Mouse (Mus musculus): ENCODE measurements around the gene Srebf2.

The Srebf2 gene

GRCm38 (mm10) chr15:82207504-82208219, 60.7 kb downstream of the Srebf2 start:
- DNase-seq (ENCODE audit: low spot score) = no peak

DNA sequence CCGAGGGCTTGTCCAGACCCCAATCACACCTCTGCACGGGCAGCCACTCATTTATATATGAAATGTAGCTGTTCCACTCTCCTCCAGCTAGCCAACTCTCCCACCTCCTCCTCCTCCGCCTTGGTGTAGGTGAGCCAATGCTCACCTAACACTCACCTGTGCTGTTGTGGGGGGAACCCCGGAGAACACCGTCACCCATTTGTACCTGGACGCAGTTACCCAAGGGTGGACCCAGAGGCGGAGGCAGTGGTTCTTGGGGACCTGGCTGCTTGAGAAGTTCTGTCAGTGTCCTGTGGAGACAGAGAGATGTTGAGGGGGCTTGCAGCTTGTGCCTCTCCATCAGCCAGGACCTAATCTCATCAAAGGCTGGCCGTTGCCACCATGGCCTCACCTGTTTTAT, 61.3 kb downstream of the Srebf2 start:
- no peak for DNase-seq (ENCODE audit: low spot score)

DNA sequence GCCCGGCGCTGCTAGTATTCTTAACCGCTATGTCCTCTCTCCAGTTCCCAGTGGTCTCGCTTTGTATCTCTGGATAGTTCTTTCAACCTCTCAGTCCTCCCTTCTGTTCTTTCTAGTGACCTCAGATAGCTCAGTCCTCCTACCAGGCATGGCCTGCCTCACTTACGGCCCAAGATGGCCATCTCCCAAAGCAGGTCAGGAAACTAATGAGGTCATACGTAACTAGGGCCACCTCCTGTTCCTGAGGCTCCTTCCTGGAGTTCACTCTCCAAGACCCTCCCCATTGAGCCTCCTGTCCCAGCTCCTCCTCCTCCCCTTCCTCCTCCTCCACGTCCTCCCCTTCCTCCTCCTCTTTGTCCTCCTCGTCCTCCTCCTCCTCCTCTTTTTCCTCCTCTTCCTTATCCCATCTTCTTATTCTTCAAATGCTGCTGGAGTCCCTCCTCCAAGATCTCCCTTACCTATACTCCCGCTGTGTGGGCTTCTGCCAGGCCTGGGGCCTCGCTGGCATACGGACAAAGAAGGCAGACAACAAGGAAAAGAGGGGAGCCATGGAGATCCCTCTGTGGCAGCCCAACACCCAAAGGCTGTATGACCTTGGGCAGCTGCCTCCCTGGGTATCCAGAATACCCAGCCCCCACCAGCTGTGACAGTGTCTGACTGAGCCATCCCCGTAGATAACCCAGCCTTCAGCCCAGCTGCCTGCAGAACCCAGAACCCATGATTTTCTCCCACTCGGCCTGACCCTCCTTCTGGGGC, 62.5 kb downstream of the Srebf2 start:
- DNase-seq (ENCODE audit: low spot score) = no peak

DNA sequence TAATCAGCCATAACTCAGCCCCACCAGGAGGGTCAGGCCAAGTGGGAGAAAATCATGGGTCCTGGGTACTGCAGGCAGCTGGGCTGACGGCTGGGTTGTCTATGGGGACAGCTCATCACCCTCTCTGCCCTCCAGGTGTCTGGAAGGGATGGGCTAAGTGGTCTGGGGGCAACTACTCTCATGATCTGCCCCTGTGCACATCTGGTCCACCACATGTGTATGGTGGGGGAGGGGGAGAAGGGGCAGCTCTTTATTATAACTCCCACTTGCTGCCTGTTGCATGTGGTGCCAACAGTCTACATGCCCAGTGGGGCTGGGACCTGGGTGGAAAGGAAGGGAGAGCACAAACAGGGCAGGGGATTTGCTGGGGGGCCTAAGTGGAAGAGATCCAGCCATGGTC, 63.8 kb downstream of the Srebf2 start:
- DNase-seq (ENCODE audit: low spot score) = no peak

DNA sequence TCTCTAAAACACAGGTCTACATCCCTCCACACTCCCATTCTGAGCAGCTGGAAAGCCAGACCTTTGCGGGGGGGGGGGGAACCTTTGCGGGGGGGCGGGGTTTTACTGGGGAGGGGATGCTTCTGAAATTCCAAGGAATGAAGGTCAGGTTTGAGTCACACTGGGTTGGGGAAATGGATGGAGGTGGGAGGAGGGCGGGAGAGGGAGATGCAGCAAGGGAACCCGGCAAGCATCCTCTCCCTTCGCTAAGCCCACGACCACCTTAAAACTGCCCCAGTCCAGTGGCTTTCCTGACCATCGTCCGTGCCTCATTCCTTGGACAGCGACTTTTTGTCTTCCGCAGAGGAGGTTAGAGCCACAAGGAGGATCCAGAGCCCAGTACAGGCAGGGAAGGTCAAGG, 64.3 kb downstream of the Srebf2 start:
- no peak for DNase-seq (ENCODE audit: low spot score)

DNA sequence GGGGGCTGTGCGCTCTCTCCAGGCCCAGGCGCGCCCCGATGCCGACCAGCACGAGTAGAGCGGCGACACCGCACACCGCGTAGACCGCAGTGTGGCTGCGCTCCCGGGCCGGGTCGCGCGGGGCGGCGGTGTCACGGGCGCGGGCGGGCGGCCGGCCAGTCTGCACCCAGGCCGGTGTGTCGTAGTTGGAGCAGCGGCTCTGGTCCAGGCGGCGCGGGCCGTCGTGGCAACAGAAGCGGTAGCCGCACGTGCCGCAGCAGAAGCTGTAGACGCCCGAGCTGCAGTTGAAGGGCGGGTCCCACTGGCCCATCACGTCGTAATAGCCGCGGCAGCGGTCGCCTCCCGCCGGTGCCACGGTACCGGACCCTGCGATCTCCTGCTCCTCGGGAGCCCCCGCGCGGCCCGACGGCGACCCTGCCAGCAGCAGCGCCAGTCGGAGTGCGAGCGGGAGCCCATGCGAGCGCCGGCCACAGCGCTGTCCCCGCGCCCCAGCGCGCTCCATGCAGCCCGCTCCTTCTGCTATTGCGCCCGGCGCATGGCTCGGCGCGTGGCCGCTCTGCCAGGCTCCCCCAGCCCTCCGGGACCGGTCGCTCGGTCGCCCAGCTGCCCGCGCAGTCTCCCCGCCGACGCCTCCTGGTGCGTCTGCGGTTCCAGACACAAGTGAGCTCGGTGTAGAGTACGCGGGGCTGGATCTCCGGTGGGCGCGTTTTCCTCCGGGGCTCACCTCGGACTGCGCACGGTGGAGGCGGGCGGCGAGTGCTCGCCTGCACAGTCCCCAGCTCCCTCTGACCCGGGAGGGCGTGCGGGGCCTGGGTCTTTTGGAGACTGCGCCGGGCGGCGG, 65.2 kb downstream of the Srebf2 start:
- DNase-seq (ENCODE audit: low spot score) = no peak

GRCm38 (mm10) chr15:82212752-82213063, 65.7 kb downstream of the Srebf2 start, which contains the start of gene Shisa8:
Shisa8 (minus strand) TSS chr15:82212815.
- no peak for DNase-seq (ENCODE audit: low spot score)

- no peak for DNase-seq (ENCODE audit: low spot score)
Observed at GRCm38 (mm10) chr15:82213222-82213621, 66.2 kb downstream of the Srebf2 start.

DNA sequence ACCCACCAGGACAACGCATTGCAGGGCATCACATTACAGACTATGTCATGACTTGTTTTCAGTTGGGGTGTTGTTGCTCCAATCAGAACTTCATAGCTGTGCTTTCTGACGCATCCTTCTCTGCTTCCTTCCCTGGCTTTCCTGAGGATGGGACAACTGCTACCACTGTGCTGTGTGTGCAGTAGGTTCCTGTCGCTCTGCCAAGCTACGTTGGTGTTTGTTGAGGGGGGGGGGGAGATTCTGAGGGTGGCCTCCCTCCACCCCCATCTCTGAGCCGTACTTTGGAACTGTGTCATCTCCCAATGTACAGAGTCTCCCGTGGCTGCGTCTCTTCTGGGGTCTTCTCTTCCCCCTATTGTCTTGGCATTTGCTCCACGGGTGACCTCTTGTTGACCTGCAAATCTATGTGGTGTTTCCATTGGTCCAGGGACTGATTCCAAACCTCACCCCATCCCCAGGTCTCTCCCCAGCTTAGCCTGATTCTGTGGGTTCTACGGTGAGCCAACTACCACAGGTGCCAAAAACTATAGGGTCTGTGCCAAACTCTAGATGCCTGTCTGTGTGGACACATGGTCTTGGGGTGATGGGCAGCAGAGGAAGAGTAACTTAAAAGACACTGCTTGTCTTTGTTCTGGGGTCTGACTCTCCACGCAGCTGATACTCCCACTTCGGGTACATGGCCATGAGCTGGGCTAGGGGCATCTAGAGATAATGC, 68.5 kb downstream of the Srebf2 start:
- DNase-seq (ENCODE audit: low spot score) = no peak

- DNase-seq (ENCODE audit: low spot score) = no peak
Observed at GRCm38 (mm10) chr15:82216142-82216827, 69.3 kb downstream of the Srebf2 start.

- DNase-seq (ENCODE audit: low spot score) = no peak
Observed at GRCm38 (mm10) chr15:82217039-82217438, 70.1 kb downstream of the Srebf2 start.

GRCm38 (mm10) chr15:82217980-82218379, 71.0 kb downstream of the Srebf2 start:
- no peak for DNase-seq (ENCODE audit: low spot score)

- DNase-seq (ENCODE audit: low spot score) = no peak
Observed at GRCm38 (mm10) chr15:82218778-82219666, 72.0 kb downstream of the Srebf2 start.

DNA sequence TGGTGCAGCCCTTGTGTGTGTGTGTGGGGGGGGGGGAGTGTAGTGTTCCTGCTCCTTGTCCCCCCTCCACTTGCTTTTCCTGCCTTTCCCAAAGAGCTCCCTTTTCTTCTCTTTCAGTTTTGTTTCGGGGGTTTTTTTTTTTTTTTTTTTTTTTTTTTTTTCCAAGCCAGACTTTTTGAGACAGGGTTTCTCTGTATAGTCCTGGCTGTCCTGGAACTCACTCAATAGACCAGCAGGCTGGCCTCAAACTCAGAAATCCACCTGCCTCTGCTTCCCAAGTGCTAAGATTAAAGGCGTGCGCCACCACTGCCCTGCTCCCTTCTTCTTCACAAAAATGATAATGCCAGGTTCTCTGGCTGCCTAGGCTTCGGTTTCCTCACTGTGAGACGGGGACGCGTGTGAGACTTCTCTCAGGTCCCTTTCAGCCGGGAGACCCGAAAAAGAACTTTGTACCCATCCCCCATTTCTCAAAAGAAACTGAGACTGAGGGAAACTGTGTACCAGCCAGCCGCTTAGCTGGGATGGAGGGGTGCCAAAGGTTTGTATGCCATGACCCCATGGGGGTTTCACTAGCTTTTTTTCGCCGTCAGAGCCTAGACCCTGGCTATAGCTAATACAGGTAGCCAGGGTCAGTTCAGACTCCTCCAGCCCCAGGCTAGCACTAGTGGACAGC, 73.2 kb downstream of the Srebf2 start:
- DNase-seq (ENCODE audit: low spot score) = no peak

DNA sequence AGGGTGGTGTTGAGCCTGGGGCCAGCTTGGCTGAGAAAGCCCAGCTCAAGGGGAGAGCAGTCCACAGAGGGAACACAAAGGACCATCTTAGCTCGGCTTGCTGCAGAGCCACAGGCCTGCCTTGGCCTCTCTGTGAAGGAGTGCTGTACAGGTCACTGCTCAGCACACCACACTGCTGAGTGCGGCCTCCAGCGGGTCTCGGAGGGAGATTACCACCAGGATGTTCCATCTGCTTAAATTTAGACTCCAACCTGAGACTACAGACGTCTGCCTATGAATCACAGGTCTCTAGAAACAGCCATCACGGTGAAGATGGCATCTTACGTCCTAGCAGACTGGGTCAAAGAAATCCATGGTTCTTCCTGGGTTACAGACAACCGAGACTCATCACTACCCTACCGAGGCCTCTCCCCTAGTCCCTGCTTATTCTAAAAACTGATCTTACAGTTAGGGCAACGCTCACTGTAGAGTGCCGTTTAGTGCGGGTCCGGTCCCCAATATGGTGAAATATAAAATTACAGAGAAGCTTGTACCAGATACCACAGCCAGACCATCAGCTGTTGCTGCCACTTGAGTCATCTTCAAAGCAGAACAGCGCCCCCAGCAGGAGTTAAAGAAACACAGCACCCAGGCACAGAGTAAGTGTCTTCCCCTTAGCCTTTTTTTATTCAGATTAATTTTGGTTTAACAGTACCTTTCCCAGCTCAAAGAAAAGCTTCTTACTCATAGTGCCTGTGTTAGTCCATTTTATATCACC, 74.3 kb downstream of the Srebf2 start:
- DNase-seq (ENCODE audit: low spot score) = no peak

- DNase-seq (ENCODE audit: low spot score) = no peak
Observed at GRCm38 (mm10) chr15:82223251-82223650, 76.3 kb downstream of the Srebf2 start.

- no peak for DNase-seq (ENCODE audit: low spot score)
Observed at GRCm38 (mm10) chr15:82223657-82224601, 76.9 kb downstream of the Srebf2 start, which contains the start of gene Tnfrsf13c. Tnfrsf13c (minus strand) TSS chr15:82224369.

All from ovary, postnatal 14 days (tissue).